16 mouse cellular contexts compared by ENCODE assay signal in genomic region chr9:68809536-68809935, GRCm38 (mm10).
A peak's percentile ranks its signal among the peaks of the same experiment; 100 is the strongest.
DNase-seq lines count a peak whose midpoint lies in the region.
"Had no signal": no experiment of that assay in that cellular context is flagged by ENCODE, and none has a peak within 500 bp of the region (broad histone marks: within the 10 kb centered on the region; RNA-seq: fewer than 3 reads in every experiment).

No protein-coding gene starts in this region.

- DNase-seq in heart, adult 11 months = peak; percentile 87
- DNase-seq in heart, postnatal 36 days = no peak
- DNase-seq in 3T3-L1 (ENCODE audit: low read depth, low spot score) = peak; percentile 55
- DNase-seq in NIH3T3 (ENCODE audit: low read depth) = peak; percentile 27
- DNase-seq in retina, postnatal 1 day = no peak
- DNase-seq in thymus, adult 18-20 months = no peak
- DNase-seq: adrenal gland, adult 8-10 months; adrenal gland, postnatal 14 days; adrenal gland, postnatal 36 days; B cell, adult 2 months; cerebellum, adult 11-12 months; cerebellum, adult 2 months; cerebellum, adult 9-10 months; cerebellum, postnatal 10 days; cerebellum, postnatal 25 days; forebrain, postnatal 0 days had no signal

- intact Hi-C loops in heart, postnatal 36 days (cut with DNase I) = no loop called here

Comparison
In these comparisons a context has a peak if more than half of its experiments do, and no peak if none do; other contexts are left out.
1. DNase-seq: peak in heart, adult 11 months (single experiment), 3T3-L1 (single experiment) and NIH3T3 (single experiment); none in heart, postnatal 36 days (0 of 2), retina, postnatal 1 day (single experiment) and thymus, adult 18-20 months (0 of 2).